Mouse (Mus musculus) stomach, postnatal 0 days (tissue): ENCODE results near the gene 1700008O03Rik. TPM values are rescaled to one million over a fixed set of nuclear protein-coding genes. Genes with fewer than 3 reads are reported as not detected.

Experiments
- ATAC-seq: fragments of 200-750 bp; cut with Nextera tagmentation; 2 replicates; pipeline ENCODE4 v1.8.0; 2017; ENCODE audit not compliant: low FRiP score, low TSS enrichment
- DNase-seq: peaks from one replicate; pipeline ENCODE4 v3.0.0-alpha.2; 2016; ENCODE audit warnings: low spot score
- H3K27ac ChIP-seq: fragments of 300-500 bp; sonication (generic); replicated peaks from 2 replicates; pipeline ENCODE4 v1.5.1; 2014; ENCODE audit warnings: mild to moderate bottlenecking, control low read depth
- H3K27me3 ChIP-seq: fragments of 300-500 bp; sonication (generic); 2 replicates; pipeline ENCODE4 v1.6.1; 2014; ENCODE audit warnings: low read length; ENCODE audit not compliant: control insufficient read depth, insufficient read depth
- H3K36me3 ChIP-seq: fragments of 300-500 bp; sonication (generic); 2 replicates; pipeline ENCODE4 v1.6.1; 2014; ENCODE audit warnings: low read length, mixed read lengths; ENCODE audit not compliant: control insufficient read depth, insufficient read depth
- H3K4me1 ChIP-seq: fragments of 300-500 bp; sonication (generic); replicated peaks from 2 replicates; pipeline ENCODE4 v1.6.1; 2014; ENCODE audit warnings: antibody characterized with exemption; ENCODE audit not compliant: control insufficient read depth, insufficient read depth
- H3K4me2 ChIP-seq: fragments of 300-500 bp; sonication (generic); replicated peaks from 2 replicates; pipeline ENCODE4 v1.6.1; 2014; ENCODE audit warnings: low read depth, mild to moderate bottlenecking, control low read depth, moderate library complexity
- H3K4me3 ChIP-seq: fragments of 300-500 bp; sonication (generic); 2 replicates; pipeline ENCODE4 v1.5.1; 2014; ENCODE audit warnings: low read depth, low read length, control low read depth
- H3K9ac ChIP-seq: fragments of 300-500 bp; sonication (generic); 2 replicates; pipeline ENCODE4 v1.6.1; 2014; ENCODE audit warnings: mild to moderate bottlenecking, low read length, control low read depth, mixed read lengths
- H3K9me3 ChIP-seq: fragments of 300-500 bp; sonication (generic); 2 replicates; pipeline ENCODE4 v1.6.1; 2016; ENCODE audit warnings: low read length; ENCODE audit not compliant: control insufficient read depth
- CTCF ChIP-seq: IDR thresholded peaks from 2 replicates; pipeline ENCODE4 v1.5.1; 2016; ENCODE audit warnings: antibody characterized with exemption, low read depth, mild to moderate bottlenecking, moderate library complexity
- EP300 ChIP-seq: optimal IDR thresholded peaks from 2 replicates; pipeline ENCODE3; 2016; ENCODE audit warnings: antibody characterized with exemption
- WGBS: fragments of 180-500 bp; shearing (Covaris S2); extraction: QIAGEN DNeasy Blood & Tissue Kit; methylation state at CpG from one replicate; pipeline ENCODE4 v1.1.7; 2014; 5-methylcytosine and 5-hydroxymethylcytosine counted together
- polyA plus RNA-seq: library from polyadenylated mRNA; unstranded; fragments of >200 nt; fragmentation: Nextera tagmentation; extraction: Ambion mirVana; gene quantifications from 2 replicates; pipeline ENCODE4 v1.2.1, GENCODE M21; 2015

Gene 1700008O03Rik
- polyA plus RNA-seq, 1 experiment from 2014 or later = 0.68 TPM

DNA sequence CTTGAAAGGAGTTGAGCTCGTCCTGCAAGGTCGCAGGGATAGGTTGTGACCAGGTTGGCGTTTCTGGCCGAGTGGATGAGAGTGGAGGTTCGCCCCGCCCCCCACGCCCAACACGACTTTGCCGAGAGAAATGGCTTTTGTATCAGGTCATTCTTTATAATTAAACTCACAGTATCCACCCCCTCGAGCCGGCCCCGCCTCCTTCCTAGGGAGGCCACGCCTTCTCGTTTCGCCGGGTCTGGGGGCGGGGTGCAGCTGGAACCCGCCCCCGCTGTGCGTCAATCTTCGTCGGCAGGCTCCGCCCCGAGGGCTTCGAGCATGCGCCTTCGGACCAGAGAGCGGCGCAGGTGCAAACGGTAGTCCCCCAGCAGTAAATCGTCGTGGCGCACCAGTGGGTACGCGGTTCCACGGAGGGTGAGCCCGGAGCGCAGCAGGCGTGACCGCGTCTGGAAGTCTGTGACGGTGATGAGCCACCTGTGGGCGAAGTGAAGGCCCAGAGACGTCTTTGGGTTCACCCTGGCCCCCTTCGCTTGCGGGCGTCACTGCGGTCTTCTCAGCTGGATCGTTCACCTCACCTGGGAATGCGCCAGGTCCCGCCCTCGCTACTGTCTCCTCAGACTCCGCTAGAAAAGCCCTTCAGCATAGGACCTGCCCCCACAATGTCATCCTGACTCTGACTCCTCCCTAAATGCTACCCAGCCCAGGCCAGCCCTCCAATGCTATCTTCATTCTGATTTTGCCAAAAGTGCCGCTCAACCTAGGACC is 25.5 kb downstream of the 1700008O03Rik start:
- Histone ChIP-seq H3K9ac (peak overlapping the region; percentile 47), H3K27ac (no peak overlapping the region), H3K4me1 (no peaks in the 10 kb centered on the region), H3K27me3 (peaks cover 7% of the 10 kb centered on the region; the same call in 1 of the 2 replicates), H3K9me3 (no peaks in the 10 kb centered on the region), H3K36me3 (no peaks in the 10 kb centered on the region), H3K4me2 (peak overlapping the region; percentile 87), H3K4me3 (peak overlapping the region; percentile 45)
- DNase-seq (peak; percentile 95), ATAC-seq (peak; percentile 81)
- 0% methylated on average over 51 of the region's 54 CpGs for WGBS
- TF ChIP-seq CTCF (0 out of 2 replicates have a peak, but pooled peaks have one; percentile 7), EP300 (no peak)

DNA sequence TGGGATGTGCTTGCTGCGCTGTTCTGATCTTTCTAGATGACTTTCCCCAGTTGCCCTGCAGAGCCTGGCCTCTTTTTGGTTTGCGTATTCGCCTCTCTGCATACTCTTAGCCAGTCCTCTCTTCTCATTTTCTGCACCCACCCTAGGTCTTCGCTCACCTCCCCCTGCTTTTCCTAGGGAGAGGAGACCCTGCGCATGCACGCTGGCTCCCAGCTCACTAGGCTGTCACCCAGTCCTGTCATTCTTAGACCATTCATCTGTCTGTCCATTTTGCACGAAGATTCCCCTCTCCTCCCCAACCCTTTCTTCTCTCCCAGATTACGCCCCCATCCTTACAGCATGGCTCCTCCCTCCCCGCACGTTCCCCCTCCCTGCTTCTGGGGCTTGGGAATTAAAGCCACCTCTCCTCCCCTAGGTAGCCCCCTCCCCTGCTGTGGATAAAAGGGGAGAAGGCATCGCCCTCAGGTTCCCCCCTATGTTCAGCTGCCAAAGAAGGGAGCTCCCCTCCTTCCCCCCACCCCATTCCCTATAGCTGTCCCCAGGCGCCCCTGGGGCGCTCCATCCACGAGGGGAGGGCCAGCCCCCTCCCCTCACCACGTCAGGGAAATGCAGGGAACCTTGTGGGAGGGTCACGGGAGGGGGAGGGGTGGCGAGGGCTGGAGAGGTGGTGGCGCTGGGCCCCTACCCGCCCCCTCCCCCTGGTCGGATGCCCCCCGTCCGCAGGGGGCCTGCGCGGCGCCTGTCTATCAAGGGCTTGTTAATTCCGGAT is 26.6 kb downstream of the 1700008O03Rik start:
- peak overlapping the region; percentile 48 for H3K9ac ChIP-seq

DNA sequence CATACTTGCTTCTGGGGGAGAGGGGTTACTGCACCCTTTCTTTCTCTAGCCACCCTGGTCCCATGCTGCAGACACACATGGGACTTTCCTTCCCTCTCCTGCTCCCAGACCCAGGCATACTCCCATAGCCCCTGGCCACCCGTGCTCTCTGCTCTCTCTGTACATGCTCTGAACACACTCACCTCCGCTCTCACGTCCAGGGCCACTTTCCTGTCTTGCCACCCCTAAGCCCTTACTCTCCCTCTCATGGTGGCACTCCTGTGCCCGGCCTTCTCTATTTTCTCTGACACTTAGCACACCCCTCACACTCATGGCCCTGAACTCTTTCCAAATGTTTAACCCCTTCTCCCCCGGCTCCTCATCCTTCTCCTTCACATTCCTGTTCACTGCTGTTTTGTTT is 27.6 kb downstream of the 1700008O03Rik start:
- TF ChIP-seq EP300 (no peak), CTCF (no peak)
- Histone ChIP-seq H3K9me3 (no peaks in the 10 kb centered on the region), H3K4me3 (no peak overlapping the region), H3K4me1 (no peaks in the 10 kb centered on the region), H3K4me2 (no peak overlapping the region), H3K27ac (no peak overlapping the region), H3K9ac (no peak overlapping the region), H3K27me3 (peaks cover 21% of the 10 kb centered on the region), H3K36me3 (no peaks in the 10 kb centered on the region)
- DNase-seq = no peak
- ATAC-seq = no peak
- 19% methylated on average over 5 of the region's 5 CpGs for WGBS

More for the DNA sequence above, 26.6 kb downstream of the 1700008O03Rik start:
- no peak for TF ChIP-seq CTCF
- TF ChIP-seq EP300 = no peak
- H3K4me3 ChIP-seq = peak overlapping the region; percentile 45
- WGBS = 13% methylated on average over 12 of the region's 26 CpGs
- DNase-seq (peak; percentile 22), ATAC-seq (no peak)
- H3K9me3 ChIP-seq = no peaks in the 10 kb centered on the region
- H3K27ac ChIP-seq = no peak overlapping the region
- H3K4me1 ChIP-seq = no peaks in the 10 kb centered on the region
- H3K36me3 ChIP-seq = no peaks in the 10 kb centered on the region
- H3K27me3 ChIP-seq = peaks cover 11% of the 10 kb centered on the region; the same call in 1 of the 2 replicates
- H3K4me2 ChIP-seq = peak overlapping the region; percentile 87

DNA sequence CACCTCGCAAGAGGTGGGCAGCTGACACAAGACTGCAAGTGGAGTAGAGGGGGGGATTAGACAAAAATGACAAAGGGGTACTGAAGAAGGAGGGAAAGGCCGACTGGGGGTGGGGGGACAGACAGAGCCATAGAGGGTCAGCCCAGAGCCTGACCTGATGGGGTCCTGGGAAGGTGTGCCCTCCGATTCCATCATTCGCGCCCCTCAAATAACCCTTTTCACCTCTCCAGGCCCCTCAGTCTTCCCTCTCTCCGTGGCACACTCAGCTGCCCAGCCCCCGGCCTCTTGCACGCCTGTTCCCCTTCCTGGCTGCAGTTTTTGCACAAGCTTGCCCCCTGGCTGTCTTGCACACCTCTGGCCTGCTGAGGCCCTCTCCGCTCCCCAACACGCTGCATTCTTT is 28.1 kb downstream of the 1700008O03Rik start:
- Histone ChIP-seq H3K9me3 (no peaks in the 10 kb centered on the region), H3K4me2 (no peak overlapping the region), H3K36me3 (no peaks in the 10 kb centered on the region), H3K9ac (no peak overlapping the region), H3K27ac (no peak overlapping the region), H3K27me3 (peaks cover 25% of the 10 kb centered on the region), H3K4me1 (no peaks in the 10 kb centered on the region), H3K4me3 (no peak overlapping the region)
- DNase-seq = no peak
- no peak for TF ChIP-seq EP300
- TF ChIP-seq CTCF = no peak
- 26% methylated on average over 10 of the region's 10 CpGs for WGBS
- no peak for ATAC-seq

DNA sequence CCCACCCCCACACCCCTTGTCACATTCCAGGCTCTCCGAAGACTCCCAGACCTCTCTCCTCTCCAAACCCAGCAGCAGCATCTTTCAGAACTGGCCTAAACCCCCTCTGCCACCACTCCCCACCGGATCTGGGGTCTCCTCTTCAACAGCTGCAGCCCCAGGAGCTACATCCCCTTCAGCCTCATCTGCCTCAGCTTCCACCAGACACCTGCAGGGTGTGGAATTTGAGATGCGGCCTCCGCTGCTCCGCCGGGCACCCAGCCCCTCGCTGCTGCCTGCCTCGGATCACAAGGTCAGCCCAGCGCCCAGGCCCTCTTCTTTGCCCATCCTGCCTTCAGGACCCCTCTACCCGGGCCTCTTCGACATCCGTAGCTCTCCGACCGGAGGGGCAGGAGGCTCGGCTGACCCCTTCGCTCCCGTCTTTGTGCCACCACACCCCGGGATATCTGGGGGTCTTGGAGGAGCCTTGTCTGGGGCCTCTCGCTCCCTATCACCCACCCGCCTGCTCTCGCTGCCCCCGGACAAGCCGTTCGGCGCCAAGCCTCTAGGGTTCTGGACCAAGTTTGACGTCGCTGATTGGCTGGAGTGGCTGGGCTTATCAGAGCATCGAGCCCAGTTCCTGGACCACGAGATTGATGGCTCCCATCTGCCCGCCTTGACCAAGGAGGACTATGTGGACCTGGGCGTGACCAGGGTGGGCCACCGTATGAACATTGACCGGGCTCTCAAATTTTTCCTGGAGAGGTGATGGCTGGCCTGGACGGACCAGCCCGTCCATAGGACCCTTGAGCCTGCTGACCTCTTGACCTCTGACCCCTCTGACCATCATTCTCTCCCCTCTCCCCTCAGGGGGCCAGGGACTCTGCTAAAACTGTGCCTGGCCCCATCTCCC is 28.8 kb downstream of the 1700008O03Rik start:
- H3K27me3 ChIP-seq = peaks cover 30% of the 10 kb centered on the region
- no peak overlapping the region for H3K27ac ChIP-seq
- no peak for DNase-seq
- no peaks in the 10 kb centered on the region for H3K4me1 ChIP-seq
- no peak overlapping the region for H3K9ac ChIP-seq
- TF ChIP-seq CTCF (no peak), EP300 (no peak)
- WGBS = 5% methylated on average over 35 of the region's 35 CpGs
- no peaks in the 10 kb centered on the region for H3K36me3 ChIP-seq
- 0 out of 2 replicates have a peak overlapping the region, but pooled peaks have one; percentile 6 for H3K4me3 ChIP-seq
- no peak for ATAC-seq
- H3K4me2 ChIP-seq = peak overlapping the region; percentile 25; the same call in 1 of the 2 replicates
- H3K9me3 ChIP-seq = no peaks in the 10 kb centered on the region
